Mouse (Mus musculus) neural tube, embryonic 15.5 days (tissue): ENCODE results near the gene Myh14. TPM values are rescaled to one million over a fixed set of nuclear protein-coding genes. Genes with fewer than 3 reads are reported as not detected.

Experiments
- ATAC-seq: fragments of 200-750 bp; cut with Nextera tagmentation; 2 replicates; pipeline ENCODE4 v1.8.0; 2017; ENCODE audit warnings: mild to moderate bottlenecking, moderate TSS enrichment, moderate library complexity; ENCODE audit not compliant: low FRiP score
- H3K27ac ChIP-seq: fragments of 300-500 bp; sonication (generic); replicated peaks from 2 replicates; pipeline ENCODE4 v1.5.1; 2015; ENCODE audit warnings: mild to moderate bottlenecking, inconsistent platforms
- H3K27me3 ChIP-seq: fragments of 300-500 bp; sonication (generic); replicated peaks from 2 replicates; pipeline ENCODE4 v1.6.1; 2015; ENCODE audit warnings: inconsistent platforms
- H3K36me3 ChIP-seq: fragments of 300-500 bp; sonication (generic); 2 replicates; pipeline ENCODE4 v1.6.1; 2015; ENCODE audit warnings: inconsistent platforms
- H3K4me1 ChIP-seq: fragments of 300-500 bp; sonication (generic); 2 replicates; pipeline ENCODE4 v1.6.1; 2015; ENCODE audit warnings: inconsistent platforms
- H3K4me2 ChIP-seq: fragments of 300-500 bp; sonication (generic); 2 replicates; pipeline ENCODE4 v1.6.1; 2015; ENCODE audit warnings: inconsistent platforms, mild to moderate bottlenecking, moderate library complexity
- H3K4me3 ChIP-seq: fragments of 300-500 bp; sonication (generic); replicated peaks from 2 replicates; pipeline ENCODE4 v1.5.1; 2015; ENCODE audit warnings: mild to moderate bottlenecking, inconsistent platforms
- H3K9ac ChIP-seq: fragments of 300-500 bp; sonication (generic); replicated peaks from 2 replicates; pipeline ENCODE4 v1.6.1; 2015; ENCODE audit warnings: mild to moderate bottlenecking, inconsistent platforms
- H3K9me3 ChIP-seq: fragments of 300-500 bp; sonication (generic); replicated peaks from 2 replicates; pipeline ENCODE4 v1.6.1; 2016; ENCODE audit warnings: inconsistent platforms
- WGBS: fragments of 180-500 bp; shearing (Covaris S2); methylation state at CpG from one replicate; pipeline ENCODE4 v1.1.7; 2015; ENCODE audit warnings: mixed read lengths; 5-methylcytosine and 5-hydroxymethylcytosine counted together
- polyA plus RNA-seq: library from polyadenylated mRNA; unstranded; fragments of >200 nt; fragmentation: Nextera tagmentation; extraction: Ambion mirVana; gene quantifications from 2 replicates; pipeline ENCODE4 v1.2.1, GENCODE M21; 2015

Myh14 gene
- polyA plus RNA-seq, 1 experiment from 2014 or later, result 4.8 TPM

DNA sequence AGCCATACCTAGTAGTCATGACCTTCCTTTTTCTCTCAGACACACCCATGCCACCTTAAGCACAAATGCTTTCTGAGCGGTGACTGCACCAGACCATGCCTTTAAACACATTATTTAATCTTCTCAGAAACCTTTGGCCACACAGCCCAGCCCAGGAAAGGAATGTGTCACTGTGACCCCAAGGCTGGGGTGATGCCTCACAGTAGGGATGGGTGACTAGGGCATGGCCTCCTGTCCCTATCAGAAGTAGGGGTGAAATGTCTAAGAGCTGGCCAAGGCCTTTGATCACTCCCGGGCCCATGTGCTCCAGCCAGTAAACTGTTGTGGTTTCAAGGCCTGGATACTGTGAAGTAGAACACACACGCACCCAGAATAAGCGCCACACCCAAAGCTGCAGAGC, 24.6 kb upstream of the Myh14 start:
- no peak overlapping the region for H3K27ac ChIP-seq
- no peak for ATAC-seq
- no peak overlapping the region for H3K4me3 ChIP-seq
- H3K27me3 ChIP-seq, result no peaks in the 10 kb centered on the region
- peaks cover 10% of the 10 kb centered on the region for H3K4me1 ChIP-seq
- no peak overlapping the region for H3K4me2 ChIP-seq
- 96% methylated on average over 4 of the region's 4 CpGs for WGBS
- H3K36me3 ChIP-seq, result no peaks in the 10 kb centered on the region
- no peaks in the 10 kb centered on the region for H3K9me3 ChIP-seq
- H3K9ac ChIP-seq, result no peak overlapping the region

DNA sequence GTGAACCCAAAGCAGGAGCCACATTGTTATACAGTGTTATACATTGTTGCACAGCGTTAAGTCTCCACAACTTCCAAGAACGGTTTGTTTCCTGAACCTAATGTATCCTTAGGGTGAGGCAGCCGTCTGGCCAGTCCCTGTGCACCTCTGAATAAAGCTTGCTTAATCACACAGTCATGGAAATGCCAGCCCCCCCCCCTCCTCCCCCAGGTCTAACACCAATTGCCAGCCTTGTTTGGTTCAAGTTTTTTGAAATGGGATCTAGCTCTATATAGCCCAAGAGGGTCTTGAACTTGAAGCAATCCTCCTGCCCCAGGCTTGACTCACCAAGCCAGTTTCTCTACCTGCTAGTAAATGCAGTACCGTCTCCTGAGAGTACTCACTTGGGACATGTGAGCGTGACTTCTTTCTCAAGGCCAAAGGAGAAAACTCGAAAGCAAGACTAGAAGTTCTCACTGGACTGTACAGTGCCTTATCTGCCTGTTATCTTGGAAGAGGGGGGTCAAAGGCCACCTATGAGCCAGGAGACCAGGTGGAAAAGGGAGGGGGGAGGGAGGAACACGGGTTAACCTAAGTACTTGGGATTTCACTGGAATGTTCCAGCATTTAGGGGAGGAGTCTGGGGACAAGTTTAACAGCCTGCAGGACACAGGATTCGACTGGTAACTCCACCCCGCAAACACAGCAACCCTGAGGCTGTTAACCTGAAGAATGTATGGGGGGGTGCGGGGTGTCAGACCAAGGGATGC, 23.0 kb upstream of the Myh14 start:
- peaks cover 10% of the 10 kb centered on the region for H3K4me1 ChIP-seq
- H3K27me3 ChIP-seq, result no peaks in the 10 kb centered on the region
- H3K9ac ChIP-seq, result no peak overlapping the region
- no peak overlapping the region for H3K4me2 ChIP-seq
- H3K36me3 ChIP-seq, result no peaks in the 10 kb centered on the region
- no peak for ATAC-seq
- 78% methylated on average over 10 of the region's 10 CpGs for WGBS
- H3K4me3 ChIP-seq, result no peak overlapping the region
- no peak overlapping the region for H3K27ac ChIP-seq
- no peaks in the 10 kb centered on the region for H3K9me3 ChIP-seq

DNA sequence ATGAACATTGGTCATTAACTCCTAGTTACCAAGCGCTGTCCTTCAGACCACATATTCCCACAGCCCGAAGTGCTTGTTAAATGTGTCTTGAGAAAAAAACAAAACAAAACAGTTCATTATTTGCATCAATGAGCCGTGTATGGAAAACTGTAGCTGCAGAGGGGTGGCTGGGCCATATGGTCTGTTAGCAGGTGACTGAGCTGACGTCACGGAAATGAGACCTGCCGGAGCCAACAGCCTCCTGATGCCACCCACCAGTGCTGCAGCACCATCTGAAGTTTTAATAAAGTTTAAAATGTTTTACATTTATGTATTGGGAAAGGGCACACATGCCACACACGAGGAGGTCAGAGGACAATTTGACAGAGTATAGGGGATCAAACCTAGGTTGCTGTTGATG, 18.7 kb upstream of the Myh14 start:
- Histone ChIP-seq H3K9me3 (no peaks in the 10 kb centered on the region), H3K27me3 (no peaks in the 10 kb centered on the region), H3K27ac (no peak overlapping the region), H3K9ac (no peak overlapping the region), H3K4me1 (0 out of 2 replicates have a peak, but pooled peaks cover 3% of the 10 kb centered on the region), H3K36me3 (no peaks in the 10 kb centered on the region), H3K4me2 (no peak overlapping the region), H3K4me3 (no peak overlapping the region)
- no peak for ATAC-seq
- 90% methylated on average over 7 of the region's 7 CpGs for WGBS

DNA sequence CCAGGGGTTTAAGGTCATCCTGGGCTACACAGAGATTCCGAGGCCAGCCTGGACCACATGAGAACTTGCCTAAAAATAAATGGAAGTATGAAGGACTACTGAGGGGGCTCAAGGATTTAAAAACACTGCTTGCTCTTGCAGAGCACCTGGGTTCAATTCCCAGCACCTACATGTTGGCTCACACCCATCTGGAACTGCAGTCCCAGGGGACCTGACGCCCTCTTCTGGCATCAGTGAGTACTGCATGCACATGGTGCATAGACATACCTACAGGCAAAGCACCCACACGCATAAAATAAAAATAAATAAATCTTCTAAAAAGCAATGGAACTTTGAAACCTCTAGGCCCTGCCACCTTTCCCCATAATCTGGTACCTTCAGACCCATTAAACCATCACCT, 18.2 kb upstream of the Myh14 start:
- no peak overlapping the region for H3K9ac ChIP-seq
- no peak for ATAC-seq
- 75% methylated on average over 3 of the region's 3 CpGs for WGBS

DNA sequence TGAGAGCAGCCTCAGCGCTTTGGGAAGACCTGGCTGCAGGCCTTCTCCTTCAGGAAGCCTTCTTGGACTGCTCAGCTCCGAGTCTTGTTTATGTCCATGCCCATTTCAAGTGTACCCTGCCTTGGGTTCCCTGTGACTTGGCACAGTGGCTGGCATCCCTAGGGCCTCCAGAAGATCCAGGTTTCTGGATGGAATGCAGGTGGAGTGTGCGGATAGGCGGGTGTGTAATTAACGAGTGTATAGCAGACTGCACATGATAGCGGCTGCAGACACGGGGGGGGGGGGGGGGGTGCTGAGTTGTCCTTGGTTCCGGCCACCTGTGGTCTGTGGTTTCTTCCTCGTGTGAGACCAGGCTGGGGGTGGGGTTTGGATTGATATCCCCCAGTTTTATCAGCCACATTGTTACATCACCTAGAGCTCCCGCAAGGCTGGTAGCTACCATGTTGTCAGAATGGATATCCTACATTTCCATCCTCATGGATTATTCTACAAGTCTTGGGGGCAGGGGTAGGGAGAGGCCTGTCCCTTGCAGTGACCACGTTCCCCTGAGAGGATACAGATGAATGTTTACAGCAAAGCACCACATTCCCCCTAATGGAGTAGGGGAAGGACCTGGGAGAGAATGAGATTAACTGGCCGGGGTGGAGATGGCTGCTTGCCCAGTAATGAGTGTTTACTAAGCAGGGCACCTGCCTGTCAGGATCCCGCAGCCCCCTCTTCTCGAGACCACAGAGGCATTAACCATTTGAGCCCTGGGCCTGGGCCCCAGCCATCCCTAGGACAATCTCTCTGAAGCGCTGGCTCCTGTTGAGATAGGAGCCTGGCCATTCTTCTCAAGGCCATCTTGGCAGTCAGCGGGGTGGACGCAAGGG, 15.1 kb upstream of the Myh14 start:
- H3K4me3 ChIP-seq, result no peak overlapping the region
- H3K4me2 ChIP-seq, result no peak overlapping the region
- no peak for ATAC-seq
- 58% methylated on average over 17 of the region's 17 CpGs for WGBS
- H3K27ac ChIP-seq, result no peak overlapping the region
- H3K27me3 ChIP-seq, result no peaks in the 10 kb centered on the region
- H3K9ac ChIP-seq, result no peak overlapping the region
- no peaks in the 10 kb centered on the region for H3K9me3 ChIP-seq
- H3K36me3 ChIP-seq, result no peaks in the 10 kb centered on the region
- H3K4me1 ChIP-seq, result 0 out of 2 replicates have a peak, but pooled peaks cover 3% of the 10 kb centered on the region

More for the DNA sequence above, 18.2 kb upstream of the Myh14 start:
- Histone ChIP-seq H3K27me3 (no peaks in the 10 kb centered on the region), H3K4me3 (no peak overlapping the region), H3K36me3 (no peaks in the 10 kb centered on the region), H3K27ac (no peak overlapping the region), H3K9me3 (no peaks in the 10 kb centered on the region), H3K4me1 (0 out of 2 replicates have a peak, but pooled peaks cover 3% of the 10 kb centered on the region), H3K4me2 (no peak overlapping the region)

DNA sequence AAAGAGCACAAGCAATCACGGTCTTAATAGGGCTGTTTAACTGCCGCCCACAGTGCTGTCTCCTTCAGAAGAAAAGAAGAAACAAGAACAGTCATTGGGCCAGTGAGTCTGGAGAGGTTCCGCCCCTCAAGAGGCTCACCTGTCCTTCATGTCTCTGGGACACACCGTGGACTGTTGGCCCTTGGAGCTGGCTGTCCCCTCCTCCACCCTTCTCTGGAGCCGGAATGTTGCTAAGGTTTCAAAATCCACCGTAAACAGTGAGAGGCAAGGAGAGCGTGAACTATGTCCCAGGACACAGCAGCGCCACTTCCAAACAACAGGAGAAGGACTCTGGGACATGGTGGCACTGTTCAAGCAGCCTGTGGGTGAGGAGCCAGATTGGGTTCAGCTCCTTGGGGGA, 13.0 kb upstream of the Myh14 start:
- no peak for ATAC-seq
- Histone ChIP-seq H3K4me2 (no peak overlapping the region), H3K4me3 (no peak overlapping the region), H3K36me3 (no peaks in the 10 kb centered on the region), H3K4me1 (0 out of 2 replicates have a peak, but pooled peaks cover 3% of the 10 kb centered on the region), H3K27ac (no peak overlapping the region), H3K27me3 (no peaks in the 10 kb centered on the region), H3K9ac (no peak overlapping the region), H3K9me3 (no peaks in the 10 kb centered on the region)
- WGBS, result 75% methylated on average over 8 of the region's 8 CpGs

DNA sequence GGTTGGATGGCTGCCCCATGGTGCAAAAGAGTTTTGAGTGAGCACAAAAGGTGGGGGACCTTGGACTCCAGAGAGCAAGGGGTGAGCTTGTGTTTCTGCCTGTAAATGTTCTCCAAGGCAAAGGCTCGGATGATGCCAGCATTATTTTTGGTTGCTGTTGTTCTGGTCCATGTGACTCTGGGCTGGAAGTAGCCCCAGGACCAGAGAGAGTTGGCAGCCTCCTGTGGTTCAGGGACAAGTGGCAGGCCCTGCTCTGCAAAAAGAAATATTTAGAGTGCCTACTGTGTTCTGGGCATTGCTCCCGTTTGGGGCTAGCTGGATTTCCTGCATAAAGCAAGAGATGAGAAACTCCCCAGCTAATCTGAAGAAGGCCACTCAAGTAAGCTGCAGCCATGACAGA, 6.0 kb upstream of the Myh14 start:
- H3K4me3 ChIP-seq, result no peak overlapping the region
- no peaks in the 10 kb centered on the region for H3K27me3 ChIP-seq
- no peak overlapping the region for H3K9ac ChIP-seq
- no peak for ATAC-seq
- H3K4me2 ChIP-seq, result no peak overlapping the region
- 69% methylated on average over 2 of the region's 2 CpGs for WGBS
- no peak overlapping the region for H3K27ac ChIP-seq
- no peaks in the 10 kb centered on the region for H3K36me3 ChIP-seq
- no peaks in the 10 kb centered on the region for H3K9me3 ChIP-seq
- no peaks in the 10 kb centered on the region for H3K4me1 ChIP-seq

DNA sequence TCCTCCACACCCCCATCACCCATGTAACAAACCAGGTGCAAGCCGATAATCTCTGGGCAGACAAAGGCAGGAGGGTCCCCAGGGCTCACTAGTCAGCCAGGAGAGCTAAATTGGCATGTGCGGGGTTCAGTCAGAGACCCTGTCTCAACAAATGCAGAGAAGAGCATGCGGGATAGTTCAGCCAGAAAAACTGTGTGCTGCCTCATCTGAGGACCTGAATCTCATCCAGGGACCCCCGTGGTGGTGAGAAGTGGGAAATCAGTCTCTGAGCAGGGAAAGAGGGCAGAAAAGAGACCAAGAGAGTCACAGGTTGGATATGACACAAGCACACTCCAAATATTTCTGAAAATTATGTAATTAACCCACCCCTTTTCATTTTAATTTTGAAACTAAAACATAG, 5.5 kb upstream of the Myh14 start:
- H3K4me1 ChIP-seq, result peaks cover 4% of the 10 kb centered on the region
- no peak overlapping the region for H3K4me2 ChIP-seq
- no peak overlapping the region for H3K27ac ChIP-seq
- H3K27me3 ChIP-seq, result no peaks in the 10 kb centered on the region
- H3K4me3 ChIP-seq, result no peak overlapping the region
- ATAC-seq, result no peak
- no peaks in the 10 kb centered on the region for H3K36me3 ChIP-seq
- H3K9me3 ChIP-seq, result no peaks in the 10 kb centered on the region
- H3K9ac ChIP-seq, result no peak overlapping the region
- 53% methylated on average over 4 of the region's 4 CpGs for WGBS

DNA sequence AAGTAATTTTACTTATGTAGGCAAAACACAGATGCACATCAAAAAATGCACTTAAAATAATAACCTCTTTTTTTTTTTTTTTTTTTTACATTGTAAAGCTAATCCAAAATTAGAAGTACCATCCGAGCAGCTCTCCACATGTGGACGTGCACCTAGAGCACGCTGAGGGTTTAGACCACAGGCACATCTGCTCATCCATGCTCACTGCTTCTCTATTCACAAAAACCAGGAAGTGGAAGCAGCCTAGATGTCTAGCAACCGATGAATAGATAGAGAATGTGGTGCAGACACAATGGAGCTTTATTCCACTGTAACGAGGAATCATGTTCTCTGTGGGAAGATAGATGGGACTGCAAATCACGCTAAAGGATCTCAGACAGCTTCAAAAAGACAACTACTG, 4.5 kb upstream of the Myh14 start:
- Histone ChIP-seq H3K27me3 (0 out of 2 replicates have a peak, but pooled peaks cover 6% of the 10 kb centered on the region), H3K9ac (no peak overlapping the region), H3K36me3 (no peaks in the 10 kb centered on the region), H3K4me3 (no peak overlapping the region), H3K27ac (no peak overlapping the region), H3K9me3 (no peaks in the 10 kb centered on the region), H3K4me2 (no peak overlapping the region), H3K4me1 (peaks cover 12% of the 10 kb centered on the region)
- 52% methylated on average over 6 of the region's 6 CpGs for WGBS
- ATAC-seq, result no peak

DNA sequence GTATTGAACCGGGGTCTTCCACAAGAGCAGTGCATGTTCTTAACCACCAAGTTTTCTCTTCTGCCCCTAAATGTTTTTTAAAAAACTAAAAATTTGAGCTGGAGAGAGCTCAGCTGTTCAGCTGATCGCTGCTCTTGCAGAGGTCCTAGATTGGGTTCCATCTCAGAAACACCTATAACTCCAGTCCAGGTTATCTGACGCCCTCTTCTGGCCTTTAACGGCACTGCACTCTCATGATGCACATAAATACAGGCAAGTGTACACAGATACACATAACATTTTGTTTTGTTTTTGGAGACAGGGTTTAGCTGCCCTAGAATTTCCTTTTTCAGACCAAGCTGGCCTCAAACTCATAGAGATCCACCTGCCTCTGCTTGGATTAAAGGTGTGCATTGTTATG, 3.9 kb upstream of the Myh14 start:
- H3K4me2 ChIP-seq, result no peak overlapping the region
- no peaks in the 10 kb centered on the region for H3K9me3 ChIP-seq
- H3K27me3 ChIP-seq, result 0 out of 2 replicates have a peak, but pooled peaks cover 6% of the 10 kb centered on the region
- H3K36me3 ChIP-seq, result no peaks in the 10 kb centered on the region
- H3K4me3 ChIP-seq, result no peak overlapping the region
- ATAC-seq, result no peak
- no peak overlapping the region for H3K9ac ChIP-seq
- 79% methylated on average over 4 of the region's 4 CpGs for WGBS
- H3K27ac ChIP-seq, result no peak overlapping the region
- H3K4me1 ChIP-seq, result peaks cover 12% of the 10 kb centered on the region

DNA sequence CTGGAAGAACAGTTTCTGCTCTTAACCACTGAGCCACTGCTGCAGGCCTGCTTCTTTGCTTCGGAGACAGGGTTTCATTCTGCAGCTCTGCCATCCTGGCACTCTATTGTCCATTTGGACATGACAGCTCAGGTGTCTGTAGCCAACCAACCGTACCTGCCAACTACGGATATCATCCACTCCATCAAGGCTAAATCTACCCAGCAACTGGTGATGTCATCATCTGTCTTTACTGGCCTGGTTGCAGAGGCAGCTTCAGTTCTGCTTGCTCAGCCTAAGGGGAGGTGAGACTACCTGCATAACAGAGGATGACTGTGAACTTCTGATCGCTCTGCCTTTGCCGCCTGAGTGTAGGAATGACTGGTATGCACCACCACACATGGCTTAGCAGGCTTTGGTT, 1.6 kb upstream of the Myh14 start:
- Histone ChIP-seq H3K36me3 (no peaks in the 10 kb centered on the region), H3K4me3 (no peak overlapping the region), H3K27ac (no peak overlapping the region), H3K27me3 (peaks cover 18% of the 10 kb centered on the region), H3K9me3 (no peaks in the 10 kb centered on the region), H3K4me1 (peaks cover 12% of the 10 kb centered on the region), H3K4me2 (no peak overlapping the region), H3K9ac (no peak overlapping the region)
- ATAC-seq, result no peak
- 87% methylated on average over 5 of the region's 5 CpGs for WGBS

DNA sequence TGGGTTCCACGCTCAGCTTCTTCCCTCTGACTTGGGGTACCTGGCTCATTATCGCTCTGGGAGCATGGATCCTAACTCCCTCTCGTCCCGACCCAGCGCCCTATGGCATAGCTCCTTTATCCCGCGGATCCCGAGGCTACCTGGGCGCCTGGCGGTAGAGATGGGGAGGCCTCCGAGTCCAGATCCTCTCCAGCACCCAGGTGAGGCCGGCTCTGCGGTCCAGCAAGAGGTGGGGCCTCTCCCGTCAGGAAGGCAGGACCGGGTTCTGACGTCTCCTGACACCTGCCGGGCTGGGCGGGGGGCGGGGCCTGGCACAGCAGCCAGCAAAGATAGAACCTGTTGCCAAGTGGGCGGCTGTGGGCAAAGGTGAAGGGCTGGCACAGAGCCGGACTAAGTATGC, 1.5 kb downstream of the Myh14 start:
- no peak overlapping the region for H3K9ac ChIP-seq
- no peaks in the 10 kb centered on the region for H3K9me3 ChIP-seq
- peaks cover 18% of the 10 kb centered on the region for H3K27me3 ChIP-seq
- no peak overlapping the region for H3K4me2 ChIP-seq
- no peak for ATAC-seq
- no peak overlapping the region; the same call in 1 of the 2 replicates for H3K4me3 ChIP-seq
- no peak overlapping the region for H3K27ac ChIP-seq
- peaks cover 12% of the 10 kb centered on the region for H3K4me1 ChIP-seq
- 22% methylated on average over 21 of the region's 21 CpGs for WGBS
- H3K36me3 ChIP-seq, result no peaks in the 10 kb centered on the region
